Mouse (Mus musculus) intestine, postnatal 0 days (tissue): Measurements from ENCODE around the gene Col4a1. TPM values are rescaled to one million over a fixed set of nuclear protein-coding genes. Genes with fewer than 3 reads are reported as not detected.

Source experiments
- ATAC-seq: fragments of 200-750 bp; cut with Nextera tagmentation; 2 replicates; pipeline ENCODE4 v1.8.0; 2017; ENCODE audit warnings: mild to moderate bottlenecking, moderate TSS enrichment, moderate library complexity
- H3K27ac ChIP-seq: fragments of 300-500 bp; sonication (generic); 2 replicates; pipeline ENCODE4 v1.5.1; 2014; ENCODE audit warnings: mild to moderate bottlenecking, low read depth, low read length, moderate library complexity
- H3K27me3 ChIP-seq: fragments of 300-500 bp; sonication (generic); replicated peaks from 2 replicates; pipeline ENCODE4 v1.6.1; 2014; ENCODE audit warnings: low read length, mixed read lengths; ENCODE audit not compliant: control insufficient read depth, insufficient read depth
- H3K36me3 ChIP-seq: fragments of 300-500 bp; sonication (generic); 2 replicates; pipeline ENCODE4 v1.6.1; 2014; ENCODE audit warnings: mild to moderate bottlenecking, moderate library complexity; ENCODE audit not compliant: control insufficient read depth, insufficient read depth
- H3K4me1 ChIP-seq: fragments of 300-500 bp; sonication (generic); replicated peaks from 2 replicates; pipeline ENCODE4 v1.6.1; 2014; ENCODE audit warnings: antibody characterized with exemption, low read length, mixed read lengths; ENCODE audit not compliant: control insufficient read depth, insufficient read depth
- H3K4me2 ChIP-seq: fragments of 300-500 bp; sonication (generic); replicated peaks from 2 replicates; pipeline ENCODE4 v1.6.1; 2014; ENCODE audit warnings: low read depth, mild to moderate bottlenecking, moderate library complexity
- H3K4me3 ChIP-seq: fragments of 300-500 bp; sonication (generic); 2 replicates; pipeline ENCODE4 v1.5.1; 2014; ENCODE audit warnings: low read depth, low read length
- H3K9ac ChIP-seq: fragments of 300-500 bp; sonication (generic); 2 replicates; pipeline ENCODE4 v1.6.1; 2014; ENCODE audit warnings: mild to moderate bottlenecking, low read depth, low read length
- H3K9me3 ChIP-seq: fragments of 300-500 bp; sonication (generic); 2 replicates; pipeline ENCODE4 v1.6.1; 2016; ENCODE audit warnings: mixed run types; ENCODE audit not compliant: control insufficient read depth
- CTCF ChIP-seq: sonication (generic); IDR thresholded peaks from 2 replicates; pipeline ENCODE4 v1.5.1; 2016; ENCODE audit warnings: low read depth, mild to moderate bottlenecking, control low read depth, antibody characterized with exemption, moderate library complexity
- WGBS: fragments of 180-500 bp; shearing (Covaris S2); extraction: QIAGEN DNeasy Blood & Tissue Kit; methylation state at CpG from one replicate; pipeline ENCODE4 v1.1.7; 2014; 5-methylcytosine and 5-hydroxymethylcytosine counted together
- polyA plus RNA-seq: library from polyadenylated mRNA; unstranded; fragments of >200 nt; fragmentation: Nextera tagmentation; extraction: Ambion mirVana; gene quantifications from 2 replicates; pipeline ENCODE4 v1.2.1, GENCODE M21; 2015

Col4a1 gene
- polyA plus RNA-seq, 1 experiment from 2014 or later: 84.5 TPM

DNA sequence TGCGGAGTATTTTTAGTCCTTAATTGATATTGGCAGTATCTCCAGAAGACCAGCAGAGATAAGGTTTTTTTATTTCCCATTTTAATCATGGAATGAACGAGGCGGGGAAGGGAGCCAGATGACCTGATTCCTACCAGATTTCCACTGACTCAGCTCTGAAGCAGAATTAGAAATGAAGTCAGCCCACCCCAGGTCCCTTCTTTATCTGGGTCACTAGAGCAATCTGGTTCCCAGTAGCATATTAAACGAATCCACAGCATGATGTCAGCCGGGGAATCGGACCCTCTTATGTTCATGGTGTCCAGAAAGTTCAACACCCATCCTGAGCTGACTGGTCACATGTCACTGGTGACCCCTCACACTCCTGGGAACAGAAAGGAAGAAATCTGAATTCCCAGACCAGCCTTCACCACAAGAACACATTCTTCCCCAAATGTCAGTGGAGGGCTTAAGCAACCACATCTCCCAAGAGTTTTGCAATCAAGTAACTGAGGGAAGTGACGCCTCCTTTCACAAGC, 63.0 kb downstream of the Col4a1 start:
- WGBS: 61% methylated on average over 7 of the region's 7 CpGs
- no peak overlapping the region for H3K9ac ChIP-seq
- no peaks in the 10 kb centered on the region for H3K9me3 ChIP-seq
- H3K4me3 ChIP-seq: no peak overlapping the region
- no peaks in the 10 kb centered on the region for H3K27me3 ChIP-seq
- no peak for ATAC-seq
- TF ChIP-seq CTCF: no peak
- H3K27ac ChIP-seq: 0 out of 2 replicates have a peak overlapping the region, but pooled peaks have one; percentile 7
- H3K36me3 ChIP-seq: no peaks in the 10 kb centered on the region
- no peaks in the 10 kb centered on the region for H3K4me1 ChIP-seq
- no peak overlapping the region for H3K4me2 ChIP-seq

DNA sequence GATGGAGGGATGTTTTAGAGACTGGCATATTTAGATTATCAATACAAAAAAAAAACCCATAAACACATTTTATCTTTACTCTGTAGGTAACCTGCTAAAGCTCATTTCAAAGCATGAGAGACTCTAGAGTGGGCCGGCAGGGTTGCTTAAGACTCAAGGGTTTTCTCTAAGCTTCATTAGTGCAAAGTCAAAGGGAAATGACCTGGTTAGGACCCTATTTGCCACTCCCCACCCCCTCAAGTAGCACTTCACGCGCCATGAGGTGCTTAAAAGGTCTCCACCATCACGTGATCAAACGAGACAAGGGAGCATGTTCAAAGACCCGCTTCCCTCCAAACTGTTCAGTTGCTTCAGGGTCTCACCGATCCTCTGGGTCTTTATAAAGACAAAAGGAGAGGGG, 63.9 kb downstream of the Col4a1 start:
- ATAC-seq: no peak
- Histone ChIP-seq H3K27ac (no peak overlapping the region), H3K9ac (no peak overlapping the region), H3K36me3 (0 out of 2 replicates have a peak, but pooled peaks cover 7% of the 10 kb centered on the region), H3K4me1 (no peaks in the 10 kb centered on the region), H3K4me2 (no peak overlapping the region), H3K4me3 (no peak overlapping the region), H3K9me3 (no peaks in the 10 kb centered on the region), H3K27me3 (no peaks in the 10 kb centered on the region)
- TF ChIP-seq CTCF: no peak
- WGBS: 49% methylated on average over 7 of the region's 7 CpGs

DNA sequence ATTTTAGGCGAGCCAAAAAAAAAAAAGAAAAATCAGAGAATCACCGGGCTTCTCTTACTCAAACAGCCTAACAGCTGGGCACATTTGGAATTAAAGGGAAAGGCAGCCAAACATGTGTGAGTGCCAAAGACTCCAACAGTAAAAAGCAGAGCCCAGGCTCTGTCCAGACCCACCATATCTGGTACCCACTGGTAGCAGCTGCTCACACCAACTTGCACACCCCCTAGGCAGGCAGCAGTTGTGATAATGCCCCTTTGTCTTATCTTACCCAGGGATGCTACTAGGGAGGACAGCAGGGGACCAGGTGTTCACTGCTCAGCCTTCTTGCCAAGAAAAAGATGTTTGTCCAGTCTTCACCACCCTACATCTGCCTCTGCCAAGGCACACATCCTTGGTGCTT, 71.1 kb downstream of the Col4a1 start:
- Histone ChIP-seq H3K4me3 (no peak overlapping the region), H3K9ac (no peak overlapping the region), H3K4me2 (no peak overlapping the region), H3K36me3 (peaks cover 34% of the 10 kb centered on the region), H3K9me3 (no peaks in the 10 kb centered on the region), H3K27me3 (no peaks in the 10 kb centered on the region), H3K4me1 (no peaks in the 10 kb centered on the region), H3K27ac (no peak overlapping the region)
- no peak for ATAC-seq
- no peak for TF ChIP-seq CTCF
- WGBS: 47% methylated on average over 2 of the region's 2 CpGs

DNA sequence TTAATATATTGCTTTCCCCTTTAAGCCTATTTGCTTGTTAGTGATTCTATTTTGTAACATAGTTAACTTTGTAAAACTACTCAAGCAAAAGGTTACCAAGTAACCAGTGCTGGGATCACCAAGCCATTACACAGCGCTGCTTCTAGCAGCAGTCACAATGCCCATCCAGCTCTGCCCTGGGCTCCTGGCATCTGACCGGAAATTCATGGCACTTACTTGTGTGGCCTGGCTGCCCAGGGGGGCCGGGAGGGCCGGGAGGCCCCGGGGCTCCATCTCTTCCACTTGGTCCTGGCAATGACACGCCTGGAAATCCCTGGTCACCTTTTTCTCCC, 77.8 kb downstream of the Col4a1 start:
- H3K9ac ChIP-seq: no peak overlapping the region

DNA sequence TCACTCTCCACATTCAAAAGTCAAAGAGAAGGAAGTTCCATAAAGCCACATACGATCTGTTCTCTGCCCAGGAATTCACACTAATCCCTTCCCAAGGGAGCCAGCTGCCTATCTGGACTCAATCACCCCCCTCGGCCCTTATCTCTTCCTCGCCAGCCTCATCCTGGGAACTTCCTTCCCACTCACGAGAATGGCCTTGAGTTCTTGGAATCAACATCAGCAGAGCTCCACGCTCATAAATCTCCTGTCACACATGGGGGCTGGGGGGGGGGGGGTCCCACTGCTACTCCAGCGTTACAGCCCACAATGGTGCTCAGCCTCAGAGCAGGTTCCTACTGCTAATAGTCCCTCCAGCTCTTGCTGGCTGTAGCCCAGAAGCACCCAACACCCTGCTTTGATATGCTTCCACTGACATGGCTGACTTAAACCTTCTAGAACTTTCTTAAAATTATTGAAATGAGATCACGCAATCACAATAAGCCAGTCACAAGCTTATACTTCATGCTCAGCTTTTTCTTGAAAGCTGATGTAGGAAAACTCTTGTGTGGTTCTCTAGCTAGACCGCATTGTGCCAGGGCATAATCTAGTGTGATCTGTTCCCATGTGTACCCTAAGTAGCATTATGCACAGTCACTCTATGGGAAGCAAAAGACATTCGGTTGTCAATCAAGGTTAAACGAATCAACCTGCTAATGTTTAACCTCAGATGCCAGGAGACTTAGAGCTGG, 78.3 kb downstream of the Col4a1 start:
- no peak for TF ChIP-seq CTCF
- Histone ChIP-seq H3K9ac (no peak overlapping the region), H3K27ac (no peak overlapping the region), H3K27me3 (no peaks in the 10 kb centered on the region), H3K36me3 (peaks cover 24% of the 10 kb centered on the region), H3K4me2 (no peak overlapping the region), H3K4me1 (no peaks in the 10 kb centered on the region), H3K9me3 (no peaks in the 10 kb centered on the region), H3K4me3 (no peak overlapping the region)
- 31% methylated on average over 10 of the region's 10 CpGs for WGBS
- ATAC-seq: no peak

More for the DNA sequence above, 77.8 kb downstream of the Col4a1 start:
- 71% methylated on average over 6 of the region's 6 CpGs for WGBS
- no peak for ATAC-seq
- no peaks in the 10 kb centered on the region for H3K4me1 ChIP-seq
- H3K4me3 ChIP-seq: no peak overlapping the region
- no peaks in the 10 kb centered on the region for H3K9me3 ChIP-seq
- no peak overlapping the region for H3K27ac ChIP-seq
- H3K4me2 ChIP-seq: no peak overlapping the region
- no peak for TF ChIP-seq CTCF
- peaks cover 26% of the 10 kb centered on the region for H3K36me3 ChIP-seq
- no peaks in the 10 kb centered on the region for H3K27me3 ChIP-seq

DNA sequence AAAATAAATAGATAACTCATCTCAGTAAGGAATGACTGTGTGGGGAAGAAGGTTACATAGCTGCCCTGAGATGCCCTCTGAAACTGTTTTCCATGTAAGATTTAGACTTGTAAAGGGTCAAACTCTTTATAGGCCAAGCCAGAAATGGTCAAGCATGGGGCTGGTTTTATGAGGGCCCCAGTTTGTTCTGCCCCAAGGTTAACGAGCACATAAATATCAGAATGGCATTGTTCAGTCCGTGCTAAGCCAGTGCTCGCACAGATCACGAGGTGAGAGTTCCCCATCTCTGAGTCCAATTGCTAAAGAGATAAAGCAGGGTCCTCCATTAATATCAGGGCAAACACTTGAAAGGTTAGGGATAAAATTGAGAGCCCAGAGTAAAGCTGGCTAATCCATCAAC, 79.6 kb downstream of the Col4a1 start:
- H3K27me3 ChIP-seq: no peaks in the 10 kb centered on the region

More for the DNA sequence above, 79.6 kb downstream of the Col4a1 start:
- WGBS: 50% methylated on average over 4 of the region's 4 CpGs
- no peak overlapping the region for H3K27ac ChIP-seq
- H3K4me2 ChIP-seq: no peak overlapping the region
- H3K36me3 ChIP-seq: peaks cover 24% of the 10 kb centered on the region
- no peaks in the 10 kb centered on the region for H3K4me1 ChIP-seq
- no peaks in the 10 kb centered on the region for H3K9me3 ChIP-seq
- H3K9ac ChIP-seq: no peak overlapping the region
- TF ChIP-seq CTCF: no peak
- no peak overlapping the region for H3K4me3 ChIP-seq
- no peak for ATAC-seq
